Mouse (Mus musculus) neural tube, embryonic 11.5 days (tissue): ENCODE results near the gene Ube2t. TPM values are rescaled to one million over a fixed set of nuclear protein-coding genes. Genes with fewer than 3 reads are reported as not detected.

Experiments
- ATAC-seq: fragments of 200-750 bp; cut with Nextera tagmentation; 2 replicates; pipeline ENCODE4 v1.8.0; 2017; ENCODE audit warnings: moderate number of reproducible peaks, mild to moderate bottlenecking, moderate TSS enrichment, moderate library complexity; ENCODE audit not compliant: insufficient read depth, low FRiP score, low TSS enrichment
- DNase-seq: peaks from one replicate; pipeline ENCODE4 v3.0.0-alpha.2; 2015; ENCODE audit warnings: low spot score
- H3K27ac ChIP-seq: fragments of 300-500 bp; sonication (generic); 2 replicates; pipeline ENCODE4 v1.5.1; 2014; ENCODE audit warnings: low read depth, mild to moderate bottlenecking, low read length
- H3K27me3 ChIP-seq: fragments of 300-500 bp; sonication (generic); 2 replicates; pipeline ENCODE4 v1.6.1; 2014; ENCODE audit warnings: mild to moderate bottlenecking, low read length, mixed read lengths; ENCODE audit not compliant: control insufficient read depth, insufficient read depth
- H3K36me3 ChIP-seq: fragments of 300-500 bp; sonication (generic); 2 replicates; pipeline ENCODE4 v1.6.1; 2014; ENCODE audit warnings: mild to moderate bottlenecking, low read length, moderate library complexity, mixed read lengths; ENCODE audit not compliant: control insufficient read depth, insufficient read depth
- H3K4me1 ChIP-seq: fragments of 300-500 bp; sonication (generic); 2 replicates; pipeline ENCODE4 v1.6.1; 2014; ENCODE audit warnings: low read length, mixed read lengths; ENCODE audit not compliant: control insufficient read depth, insufficient read depth
- H3K4me2 ChIP-seq: fragments of 300-500 bp; sonication (generic); 2 replicates; pipeline ENCODE4 v1.6.1; 2014; ENCODE audit warnings: low read depth, mild to moderate bottlenecking, moderate library complexity
- H3K4me3 ChIP-seq: fragments of 300-500 bp; sonication (generic); 2 replicates; pipeline ENCODE4 v1.5.1; 2014; ENCODE audit warnings: low read depth, low read length
- H3K9ac ChIP-seq: fragments of 300-500 bp; sonication (generic); 2 replicates; pipeline ENCODE4 v1.6.1; 2014; ENCODE audit warnings: mild to moderate bottlenecking, low read length
- H3K9me3 ChIP-seq: fragments of 300-500 bp; sonication (generic); 2 replicates; pipeline ENCODE4 v1.6.1; 2016; ENCODE audit warnings: low read length; ENCODE audit not compliant: control insufficient read depth
- WGBS: fragments of 180-500 bp; shearing (Covaris S2); extraction: QIAGEN DNeasy Blood & Tissue Kit; methylation state at CpG from one replicate; pipeline ENCODE4 v1.1.7; 2014; 5-methylcytosine and 5-hydroxymethylcytosine counted together
- polyA plus RNA-seq: library from polyadenylated mRNA; unstranded; fragments of >200 nt; fragmentation: Nextera tagmentation; extraction: Ambion mirVana; gene quantifications from 2 replicates; pipeline ENCODE4 v1.2.1, GENCODE M21; 2014

Ube2t gene
- polyA plus RNA-seq, 1 experiment from 2014 or later: 44.8 TPM

DNA sequence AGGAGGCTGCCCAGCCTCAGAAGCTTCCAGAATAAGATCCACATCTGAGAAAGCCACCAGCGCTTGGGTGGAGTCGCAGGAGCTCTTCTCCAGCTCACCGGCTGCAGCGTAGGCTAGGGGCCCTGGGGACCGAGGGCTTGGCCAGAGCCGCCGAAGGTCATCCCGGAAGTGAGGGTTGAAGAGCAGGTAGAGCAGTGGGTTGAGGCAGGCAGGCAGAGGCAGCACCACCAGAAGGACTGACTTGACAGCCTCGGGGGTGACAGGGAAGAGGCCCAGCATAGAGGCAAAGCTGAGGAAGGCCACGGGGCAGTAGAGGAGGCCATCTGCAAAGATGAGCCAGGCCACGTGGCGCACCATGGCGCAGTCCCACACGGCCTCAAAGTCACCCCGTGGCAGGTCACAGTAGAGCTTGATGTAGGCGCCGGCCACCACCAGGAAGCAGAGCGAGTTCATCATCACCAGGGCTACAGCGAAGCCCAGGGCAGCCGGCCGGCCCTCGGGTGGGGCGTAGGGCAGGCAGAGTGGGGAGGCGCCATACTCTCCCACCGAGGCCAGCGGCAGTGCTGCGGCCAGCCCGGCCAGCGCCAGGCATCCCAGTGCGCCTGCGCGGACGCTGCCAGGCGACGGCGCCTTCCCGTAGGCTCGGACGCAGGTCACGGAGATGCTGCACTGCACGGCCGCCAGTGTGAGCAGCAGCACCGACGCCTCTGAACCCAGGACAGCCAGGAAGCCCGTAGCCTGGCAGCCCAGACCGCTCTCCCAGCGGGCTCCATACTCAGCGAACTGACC, 25.0 kb downstream of the Ube2t start:
- Histone ChIP-seq H3K9me3 (no peaks in the 10 kb centered on the region), H3K4me2 (peak overlapping the region; percentile 83), H3K27me3 (peaks cover 5% of the 10 kb centered on the region; the same call in 1 of the 2 replicates), H3K27ac (no peak overlapping the region), H3K36me3 (no peaks in the 10 kb centered on the region), H3K4me3 (peak overlapping the region; percentile 31), H3K4me1 (no peaks in the 10 kb centered on the region), H3K9ac (peak overlapping the region; percentile 49)
- WGBS: 33% methylated on average over 45 of the region's 48 CpGs
- DNase-seq (peak; percentile 83), ATAC-seq (peak; percentile 65)

GRCm38 (mm10) chr1:134987962-134988341, 25.6 kb downstream of the Ube2t start:
- H3K27me3 ChIP-seq: peaks cover 5% of the 10 kb centered on the region; the same call in 1 of the 2 replicates
- H3K9me3 ChIP-seq: no peaks in the 10 kb centered on the region
- H3K4me1 ChIP-seq: no peaks in the 10 kb centered on the region
- DNase-seq (no peak), ATAC-seq (peak; percentile 41; the same call in 1 of the 2 replicates)
- H3K27ac ChIP-seq: no peak overlapping the region
- H3K9ac ChIP-seq: peak overlapping the region; percentile 49
- H3K4me2 ChIP-seq: peak overlapping the region; percentile 83
- no peaks in the 10 kb centered on the region for H3K36me3 ChIP-seq
- peak overlapping the region; percentile 31 for H3K4me3 ChIP-seq
- 14% methylated on average over 14 of the region's 14 CpGs for WGBS

DNA sequence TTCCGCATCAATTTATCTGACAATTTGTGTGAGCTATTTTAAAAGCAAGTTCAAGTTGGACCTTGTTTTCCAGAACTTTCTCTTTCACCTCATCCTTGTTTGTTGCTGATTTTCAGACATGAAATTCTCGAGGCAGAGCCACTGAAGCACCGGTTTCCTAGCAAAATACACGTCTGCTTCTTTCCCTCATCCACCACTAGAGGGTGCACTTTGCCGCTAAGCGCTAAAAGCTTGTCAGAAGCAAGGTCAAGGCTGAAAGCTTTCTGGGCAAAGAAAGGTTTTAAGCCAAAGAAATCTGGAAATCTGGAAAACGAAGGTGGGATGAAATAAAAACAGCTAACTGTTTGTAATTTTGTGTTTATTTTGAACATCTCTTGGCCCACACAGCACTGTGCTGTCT, 27.0 kb downstream of the Ube2t start:
- H3K4me1 ChIP-seq: no peaks in the 10 kb centered on the region
- H3K27ac ChIP-seq: no peak overlapping the region
- peaks cover 5% of the 10 kb centered on the region; the same call in 1 of the 2 replicates for H3K27me3 ChIP-seq
- DNase-seq (peak; percentile 72), ATAC-seq (no peak)
- WGBS: 9% methylated on average over 7 of the region's 7 CpGs
- H3K4me2 ChIP-seq: no peak overlapping the region
- no peaks in the 10 kb centered on the region for H3K9me3 ChIP-seq
- no peaks in the 10 kb centered on the region for H3K36me3 ChIP-seq
- no peak overlapping the region for H3K9ac ChIP-seq
- no peak overlapping the region for H3K4me3 ChIP-seq

- Histone ChIP-seq H3K27me3 (peaks cover 5% of the 10 kb centered on the region; the same call in 1 of the 2 replicates), H3K9me3 (no peaks in the 10 kb centered on the region), H3K4me3 (no peak overlapping the region), H3K9ac (no peak overlapping the region), H3K4me1 (no peaks in the 10 kb centered on the region), H3K27ac (no peak overlapping the region), H3K36me3 (no peaks in the 10 kb centered on the region), H3K4me2 (no peak overlapping the region)
- ATAC-seq: no peak
- DNase-seq: no peak
- 51% methylated on average over 8 of the region's 8 CpGs for WGBS
Observed at GRCm38 (mm10) chr1:134992046-134992645, 29.8 kb downstream of the Ube2t start.

DNA sequence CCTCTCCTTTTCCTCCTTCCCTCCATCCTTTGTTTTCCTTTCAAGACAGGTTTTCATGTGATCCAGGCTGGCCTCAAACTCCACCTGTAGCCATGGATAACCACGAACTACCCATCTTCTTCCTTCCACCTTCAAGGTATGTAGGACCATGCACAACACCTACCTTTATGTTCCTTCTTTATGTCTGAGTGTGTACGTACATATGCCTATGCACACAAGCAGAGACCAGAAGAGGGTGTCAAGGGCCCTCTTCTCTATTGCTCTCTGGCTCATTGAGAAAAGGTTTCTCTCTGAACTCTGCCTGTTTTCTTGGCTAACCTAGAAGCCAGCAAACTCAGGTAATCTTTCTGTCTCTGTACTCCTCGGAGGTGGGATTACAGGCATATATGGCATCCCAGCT, 32.4 kb downstream of the Ube2t start:
- DNase-seq: no peak
- H3K27me3 ChIP-seq: no peaks in the 10 kb centered on the region
- ATAC-seq: no peak
- no peak overlapping the region for H3K4me2 ChIP-seq
- H3K27ac ChIP-seq: no peak overlapping the region
- H3K9ac ChIP-seq: no peak overlapping the region
- 85% methylated on average over 3 of the region's 3 CpGs for WGBS
- no peaks in the 10 kb centered on the region for H3K36me3 ChIP-seq
- H3K4me1 ChIP-seq: no peaks in the 10 kb centered on the region
- no peak overlapping the region for H3K4me3 ChIP-seq
- H3K9me3 ChIP-seq: no peaks in the 10 kb centered on the region

DNA sequence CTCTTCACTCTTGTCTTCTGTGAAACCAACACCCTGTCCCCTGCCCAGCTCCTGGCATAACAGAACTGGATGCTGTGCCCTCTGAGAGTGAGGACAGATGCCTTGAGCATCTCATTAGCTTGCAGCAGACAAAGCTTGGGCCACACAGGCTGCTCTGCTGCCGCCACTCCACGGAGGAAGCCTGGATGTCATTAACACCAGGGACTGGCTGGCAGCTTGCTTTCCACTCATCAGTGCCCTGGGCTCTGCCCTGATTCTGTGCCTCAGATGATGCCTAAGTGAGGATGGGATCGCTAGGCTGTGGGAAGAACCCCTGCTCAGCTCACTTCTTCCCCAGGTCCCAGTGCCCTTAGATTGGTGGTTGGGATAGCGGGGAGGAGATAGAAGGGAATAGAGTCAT, 33.1 kb downstream of the Ube2t start:
- Histone ChIP-seq H3K4me1 (no peaks in the 10 kb centered on the region), H3K4me3 (no peak overlapping the region), H3K27me3 (no peaks in the 10 kb centered on the region), H3K9me3 (no peaks in the 10 kb centered on the region), H3K27ac (no peak overlapping the region), H3K9ac (peak overlapping the region; percentile 6; the same call in 1 of the 2 replicates), H3K36me3 (no peaks in the 10 kb centered on the region), H3K4me2 (no peak overlapping the region)
- no peak for DNase-seq
- no peak for ATAC-seq
- WGBS: 64% methylated on average over 4 of the region's 4 CpGs

- DNase-seq (no peak), ATAC-seq (no peak)
- H3K4me3 ChIP-seq: no peak overlapping the region
- no peaks in the 10 kb centered on the region for H3K4me1 ChIP-seq
- no peaks in the 10 kb centered on the region for H3K36me3 ChIP-seq
- H3K27ac ChIP-seq: no peak overlapping the region
- H3K27me3 ChIP-seq: no peaks in the 10 kb centered on the region
- no peak overlapping the region for H3K4me2 ChIP-seq
- H3K9me3 ChIP-seq: no peaks in the 10 kb centered on the region
- H3K9ac ChIP-seq: no peak overlapping the region
- WGBS: 38% methylated on average over 1 of the region's 1 CpGs
Observed at GRCm38 (mm10) chr1:134995954-134996353, 33.6 kb downstream of the Ube2t start.

- no peaks in the 10 kb centered on the region for H3K27me3 ChIP-seq
- no peaks in the 10 kb centered on the region for H3K4me1 ChIP-seq
- DNase-seq (no peak), ATAC-seq (no peak)
- H3K36me3 ChIP-seq: no peaks in the 10 kb centered on the region
- 89% methylated on average over 7 of the region's 7 CpGs for WGBS
- no peak overlapping the region for H3K4me2 ChIP-seq
- H3K9me3 ChIP-seq: no peaks in the 10 kb centered on the region
- no peak overlapping the region for H3K4me3 ChIP-seq
- H3K9ac ChIP-seq: no peak overlapping the region
- H3K27ac ChIP-seq: no peak overlapping the region
Observed at GRCm38 (mm10) chr1:134996471-134996870, 34.1 kb downstream of the Ube2t start.

- DNase-seq: no peak
- H3K4me3 ChIP-seq: no peak overlapping the region
- H3K4me1 ChIP-seq: no peaks in the 10 kb centered on the region
- WGBS: 88% methylated on average over 5 of the region's 5 CpGs
- H3K27me3 ChIP-seq: no peaks in the 10 kb centered on the region
- H3K36me3 ChIP-seq: no peaks in the 10 kb centered on the region
- no peak overlapping the region for H3K27ac ChIP-seq
- H3K9me3 ChIP-seq: no peaks in the 10 kb centered on the region
- H3K9ac ChIP-seq: no peak overlapping the region
- ATAC-seq: no peak
- H3K4me2 ChIP-seq: no peak overlapping the region
Observed at GRCm38 (mm10) chr1:134997568-134997967, 35.2 kb downstream of the Ube2t start.
